Mouse (Mus musculus) intestine, embryonic 14.5 days (tissue): ENCODE data around the gene Tgfbr3l. TPM values are rescaled to one million over a fixed set of nuclear protein-coding genes. Genes with fewer than 3 reads are reported as not detected.

Experiments
- ATAC-seq: fragments of 200-750 bp; cut with Nextera tagmentation; replicated peaks from 2 replicates; pipeline ENCODE4 v1.8.0; 2017; ENCODE audit warnings: low read depth, moderate number of reproducible peaks, moderate TSS enrichment, moderate library complexity; ENCODE audit not compliant: low FRiP score, low TSS enrichment
- DNase-seq: peaks from one replicate; pipeline ENCODE4 v3.0.0-alpha.2; 2018; ENCODE audit warnings: low spot score
- H3K27ac ChIP-seq: fragments of 300-500 bp; sonication (generic); 2 replicates; pipeline ENCODE4 v1.5.1; 2014; ENCODE audit warnings: low read depth, mild to moderate bottlenecking, control low read depth
- H3K27me3 ChIP-seq: fragments of 300-500 bp; sonication (generic); replicated peaks from 2 replicates; pipeline ENCODE4 v1.6.1; 2014; ENCODE audit warnings: low read length, control low read depth; ENCODE audit not compliant: control insufficient read depth, insufficient read depth
- H3K36me3 ChIP-seq: fragments of 300-500 bp; sonication (generic); 2 replicates; pipeline ENCODE4 v1.6.1; 2014; ENCODE audit warnings: low read length, control low read depth; ENCODE audit not compliant: control insufficient read depth, insufficient read depth
- H3K4me1 ChIP-seq: fragments of 300-500 bp; sonication (generic); replicated peaks from 2 replicates; pipeline ENCODE4 v1.6.1; 2014; ENCODE audit warnings: low read length, control low read depth, mixed read lengths; ENCODE audit not compliant: control insufficient read depth, insufficient read depth
- H3K4me2 ChIP-seq: fragments of 300-500 bp; sonication (generic); 2 replicates; pipeline ENCODE4 v1.6.1; 2014; ENCODE audit warnings: low read length
- H3K4me3 ChIP-seq: fragments of 300-500 bp; sonication (generic); 2 replicates; pipeline ENCODE4 v1.5.1; 2014; ENCODE audit warnings: low read depth, low read length, control low read depth, mixed read lengths
- H3K9ac ChIP-seq: fragments of 300-500 bp; sonication (generic); 2 replicates; pipeline ENCODE4 v1.6.1; 2014; ENCODE audit warnings: mild to moderate bottlenecking, low read length
- H3K9me3 ChIP-seq: fragments of 300-500 bp; sonication (generic); 2 replicates; pipeline ENCODE4 v1.6.1; 2016; ENCODE audit warnings: low read length, control low read depth; ENCODE audit not compliant: control insufficient read depth
- WGBS: fragments of 180-500 bp; shearing (Covaris S2); extraction: QIAGEN DNeasy Blood & Tissue Kit; methylation state at CpG from one replicate; pipeline ENCODE4 v1.1.7; 2014; 5-methylcytosine and 5-hydroxymethylcytosine counted together
- polyA plus RNA-seq: library from polyadenylated mRNA; unstranded; fragments of >200 nt; fragmentation: Nextera tagmentation; extraction: Ambion mirVana; gene quantifications from 2 replicates; pipeline ENCODE4 v1.2.1, GENCODE M21; 2014

Gene Tgfbr3l
- polyA plus RNA-seq, 1 experiment from 2014 or later, result 3.3 TPM

- 55% methylated on average over 4 of the region's 4 CpGs for WGBS
- Histone ChIP-seq H3K9ac (no peak overlapping the region), H3K27ac (peak overlapping the region; percentile 45), H3K27me3 (no peaks in the 10 kb centered on the region), H3K36me3 (peaks cover 47% of the 10 kb centered on the region), H3K4me3 (no peak overlapping the region), H3K9me3 (no peaks in the 10 kb centered on the region), H3K4me1 (peaks cover 24% of the 10 kb centered on the region), H3K4me2 (0 out of 2 replicates have a peak overlapping the region, but pooled peaks have one; percentile 11)
- ATAC-seq, result no peak
- DNase-seq, result no peak
These were observed 8.9 kb downstream of the Tgfbr3l start for GRCm38 (mm10) chr8:4256911-4257310.

DNA sequence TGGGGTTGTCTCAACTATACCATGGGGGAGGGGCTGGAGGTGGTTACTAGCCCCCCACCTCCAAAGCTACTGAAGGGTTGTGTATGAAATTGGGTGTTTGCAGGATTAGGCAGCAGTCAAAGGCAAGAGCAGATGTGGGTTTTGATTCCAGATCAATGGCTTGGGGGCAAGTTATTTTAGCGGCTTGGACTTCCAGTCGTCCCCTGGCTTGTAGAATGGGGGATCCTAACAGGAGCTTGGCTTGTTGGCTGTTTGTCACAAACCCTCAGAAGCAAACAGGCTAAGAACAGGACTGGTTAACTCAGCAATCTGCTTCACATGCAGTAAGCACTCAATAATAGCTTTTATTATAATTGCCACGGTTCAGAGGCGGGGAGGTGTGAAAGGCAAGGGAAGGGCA, 9.3 kb downstream of the Tgfbr3l start:
- Histone ChIP-seq H3K27me3 (no peaks in the 10 kb centered on the region), H3K4me3 (no peak overlapping the region), H3K27ac (peak overlapping the region; percentile 45), H3K4me2 (peak overlapping the region; percentile 67; the same call in 1 of the 2 replicates), H3K36me3 (peaks cover 51% of the 10 kb centered on the region), H3K4me1 (peaks cover 24% of the 10 kb centered on the region), H3K9ac (no peak overlapping the region), H3K9me3 (no peaks in the 10 kb centered on the region)
- whole genome bisulfite sequencing, result 80% methylated on average over 4 of the region's 4 CpGs
- ATAC-seq (no peak), DNase-seq (no peak)

GRCm38 (mm10) chr8:4258233-4258632, 10.2 kb downstream of the Tgfbr3l start:
- Histone ChIP-seq H3K9me3 (no peaks in the 10 kb centered on the region), H3K4me1 (peaks cover 24% of the 10 kb centered on the region), H3K4me2 (peak overlapping the region; percentile 67), H3K9ac (peak overlapping the region; percentile 88), H3K4me3 (peak overlapping the region; percentile 89), H3K36me3 (peaks cover 60% of the 10 kb centered on the region), H3K27me3 (no peaks in the 10 kb centered on the region), H3K27ac (peak overlapping the region; percentile 83)
- WGBS, result 2% methylated on average over 35 of the region's 35 CpGs
- peak; percentile 64 for ATAC-seq
- peak; percentile 94 for DNase-seq

DNA sequence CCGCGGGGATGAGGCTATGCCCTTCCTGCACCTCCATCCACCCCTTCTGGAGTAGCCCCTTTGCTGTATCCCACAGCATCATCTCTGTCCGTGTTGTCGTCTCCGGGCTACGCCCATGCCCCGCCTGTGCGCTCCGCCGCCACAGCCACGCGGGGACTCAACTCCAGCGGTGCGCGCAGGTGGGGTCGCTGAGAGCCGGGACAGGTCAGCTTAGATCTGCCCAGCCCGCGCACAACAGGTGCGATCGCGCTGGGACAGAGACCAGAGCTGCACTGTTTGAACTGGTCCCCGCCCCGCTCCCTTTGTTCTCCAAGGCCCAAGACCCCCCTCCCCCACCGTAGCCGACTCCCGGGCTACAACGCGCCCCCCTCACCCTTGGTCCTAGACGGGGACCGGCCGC, 10.7 kb downstream of the Tgfbr3l start:
- peak overlapping the region; percentile 67 for H3K4me2 ChIP-seq
- H3K36me3 ChIP-seq, result peaks cover 64% of the 10 kb centered on the region
- WGBS, result under 1% methylated on average over 32 of the region's 32 CpGs
- H3K4me3 ChIP-seq, result peak overlapping the region; percentile 89
- H3K27ac ChIP-seq, result peak overlapping the region; percentile 83
- H3K4me1 ChIP-seq, result peaks cover 23% of the 10 kb centered on the region
- peak overlapping the region; percentile 88 for H3K9ac ChIP-seq
- DNase-seq (no peak), ATAC-seq (peak; percentile 79)
- no peaks in the 10 kb centered on the region for H3K27me3 ChIP-seq
- no peaks in the 10 kb centered on the region for H3K9me3 ChIP-seq

DNA sequence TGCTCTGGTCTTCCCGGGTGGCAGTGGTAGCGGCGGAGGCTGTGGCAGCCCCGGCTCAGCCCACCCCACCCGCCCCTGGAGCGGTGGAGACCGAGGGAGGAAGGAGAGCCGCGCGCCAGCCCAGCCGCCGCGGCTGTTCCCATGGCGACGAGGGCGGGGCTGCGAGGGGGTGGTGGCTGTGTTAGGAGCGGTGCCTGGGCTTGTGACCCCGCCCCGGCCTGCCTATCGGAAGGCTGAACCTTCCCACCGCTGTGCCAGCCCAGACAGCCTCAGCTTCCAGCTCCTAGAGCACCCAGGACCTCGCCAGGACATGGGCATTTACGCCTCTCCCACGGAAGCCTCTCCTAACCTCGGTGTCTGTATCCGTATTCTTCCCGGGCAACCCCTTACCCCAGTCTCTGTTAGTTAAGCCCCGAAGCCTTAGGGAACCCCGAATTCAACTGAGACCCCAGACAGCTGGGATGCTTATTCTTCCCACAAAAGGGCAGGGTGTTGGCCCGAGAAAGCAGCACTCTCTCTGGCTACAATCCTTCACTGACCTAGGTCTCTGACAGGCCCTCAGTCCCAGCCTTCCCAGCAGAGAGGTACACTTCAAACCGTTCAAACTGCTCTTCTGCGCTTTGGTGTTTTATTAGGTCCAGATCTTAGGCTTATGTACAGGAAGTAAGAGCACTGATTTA, 11.3 kb downstream of the Tgfbr3l start, which contains the start of gene Ctxn1:
TSS of gene Ctxn1 (minus strand) at position 150 of the 680 bp plus-strand sequence.
- ATAC-seq, result peak; percentile 90
- Histone ChIP-seq H3K4me2 (peak within 1 kb of the TSS; percentile 67), H3K27ac (peak within 1 kb of the TSS; percentile 83), H3K4me3 (peak within 1 kb of the TSS; percentile 89), H3K9ac (peak within 1 kb of the TSS; percentile 88), H3K9me3 (no peaks in the 10 kb centered on the region), H3K36me3 (peaks cover 70% of the 10 kb centered on the region), H3K27me3 (no peaks in the 10 kb centered on the region), H3K4me1 (peaks cover 17% of the 10 kb centered on the region)
- WGBS, result 8% methylated on average over 28 of the region's 33 CpGs
- peak; percentile 98 for DNase-seq

- 83% methylated on average over 4 of the region's 4 CpGs for WGBS
- ATAC-seq (no peak), DNase-seq (no peak)
- Histone ChIP-seq H3K9me3 (no peaks in the 10 kb centered on the region), H3K4me2 (no peak overlapping the region), H3K4me3 (no peak overlapping the region), H3K36me3 (peaks cover 70% of the 10 kb centered on the region), H3K27me3 (no peaks in the 10 kb centered on the region), H3K9ac (peak overlapping the region; percentile 25; the same call in 1 of the 2 replicates), H3K4me1 (peaks cover 16% of the 10 kb centered on the region), H3K27ac (peak overlapping the region; percentile 83; the same call in 1 of the 2 replicates)
These were observed 11.8 kb downstream of the Tgfbr3l start for GRCm38 (mm10) chr8:4259805-4260170.

GRCm38 (mm10) chr8:4263105-4263791, 15.2 kb downstream of the Tgfbr3l start:
- H3K36me3 ChIP-seq, result peaks cover 85% of the 10 kb centered on the region
- H3K9ac ChIP-seq, result no peak overlapping the region
- H3K9me3 ChIP-seq, result no peaks in the 10 kb centered on the region
- H3K4me3 ChIP-seq, result no peak overlapping the region
- 88% methylated on average over 8 of the region's 8 CpGs for WGBS
- no peaks in the 10 kb centered on the region for H3K27me3 ChIP-seq
- no peak overlapping the region for H3K4me2 ChIP-seq
- ATAC-seq (no peak), DNase-seq (no peak)
- H3K27ac ChIP-seq, result no peak overlapping the region
- peaks cover 7% of the 10 kb centered on the region; the same call in 1 of the 2 replicates for H3K4me1 ChIP-seq

- WGBS, result 91% methylated on average over 15 of the region's 15 CpGs
- H3K9ac ChIP-seq, result no peak overlapping the region
- ATAC-seq (no peak), DNase-seq (no peak)
- H3K4me2 ChIP-seq, result no peak overlapping the region
- no peaks in the 10 kb centered on the region for H3K27me3 ChIP-seq
- peaks cover 99% of the 10 kb centered on the region for H3K36me3 ChIP-seq
- H3K4me3 ChIP-seq, result no peak overlapping the region
- H3K4me1 ChIP-seq, result no peaks in the 10 kb centered on the region
- H3K27ac ChIP-seq, result no peak overlapping the region
- H3K9me3 ChIP-seq, result no peaks in the 10 kb centered on the region
These were observed 17.3 kb downstream of the Tgfbr3l start for GRCm38 (mm10) chr8:4265160-4265914.
